ENCODE assay signal across 8 mouse cellular contexts in genomic region chr8:84705960-84706359, GRCm38 (mm10). TPM values are rescaled to one million over a fixed set of nuclear protein-coding genes. Genes with fewer than 3 reads are reported as not detected.
DNase-seq lines count a peak whose midpoint lies in the region; ATAC-seq and TF ChIP-seq lines count a peak whose summit lies in the region.
"Had no signal": no experiment of that assay in that cellular context is flagged by ENCODE, and none has a peak within 500 bp of the region (broad histone marks: within the 10 kb centered on the region; RNA-seq: fewer than 3 reads in every experiment).

No protein-coding gene starts in this region.

- TF ChIP-seq EP300 in stomach, postnatal 0 days (optimal IDR thresholded peaks at IDR 0.05), result no peak

- peak overlapping the region; percentile 91 for H3K4me3 ChIP-seq in megakaryocyte, embryonic 14.5 days (replicated peaks)
- H3K4me3 ChIP-seq in forebrain, embryonic 16.5 days (replicated peaks; ENCODE audit: low read length), result peak overlapping the region; percentile 34
- H3K4me3 ChIP-seq in liver, embryonic 11.5 days (ENCODE audit: low read depth, low read length), result peak overlapping the region; percentile 66
- peak overlapping the region; percentile 35 for H3K4me3 ChIP-seq in stomach, postnatal 0 days (ENCODE audit: low read depth, low read length)

- H3K4me1 ChIP-seq in megakaryocyte, embryonic 14.5 days, result peaks cover 73% of the 10 kb centered on the region
- peaks cover 68% of the 10 kb centered on the region for H3K4me1 ChIP-seq in forebrain, embryonic 16.5 days (replicated peaks; ENCODE audit: control insufficient read depth, insufficient read depth, low read length)
- peaks cover 59% of the 10 kb centered on the region for H3K4me1 ChIP-seq in liver, embryonic 11.5 days (replicated peaks; ENCODE audit: control insufficient read depth, insufficient read depth, low read length)
- H3K4me1 ChIP-seq in stomach, postnatal 0 days (replicated peaks; ENCODE audit: control insufficient read depth, insufficient read depth), result peaks cover 2% of the 10 kb centered on the region; the same call in 1 of the 2 replicates

- H3K9me3 ChIP-seq in megakaryocyte, embryonic 14.5 days, result no peaks in the 10 kb centered on the region
- H3K9me3 ChIP-seq in forebrain, embryonic 16.5 days (ENCODE audit: control insufficient read depth, low read length), result no peaks in the 10 kb centered on the region
- H3K9me3 ChIP-seq in liver, embryonic 11.5 days (ENCODE audit: control insufficient read depth, low read length), result no peaks in the 10 kb centered on the region
- H3K9me3 ChIP-seq in stomach, postnatal 0 days (ENCODE audit: control insufficient read depth, low read length), result no peaks in the 10 kb centered on the region

- H3K27ac ChIP-seq in forebrain, embryonic 16.5 days (ENCODE audit: low read length), result peak overlapping the region; percentile 87
- H3K27ac ChIP-seq in liver, embryonic 11.5 days (ENCODE audit: low read depth, low read length), result peak overlapping the region; percentile 94
- no peak overlapping the region for H3K27ac ChIP-seq in stomach, postnatal 0 days (replicated peaks)

- 7% methylated on average over 12 of the region's 12 CpGs for WGBS in forebrain, embryonic 16.5 days
- under 1% methylated on average over 12 of the region's 12 CpGs for WGBS in liver, embryonic 11.5 days
- 50% methylated on average over 12 of the region's 12 CpGs for WGBS in stomach, postnatal 0 days

- no peaks in the 10 kb centered on the region for H3K27me3 ChIP-seq in megakaryocyte, embryonic 14.5 days (replicated peaks)
- peaks cover 32% of the 10 kb centered on the region for H3K27me3 ChIP-seq in forebrain, embryonic 16.5 days (replicated peaks; ENCODE audit: control insufficient read depth, insufficient read depth, low read length)
- H3K27me3 ChIP-seq in liver, embryonic 11.5 days (replicated peaks; ENCODE audit: control insufficient read depth, insufficient read depth, low read length), result peaks cover 41% of the 10 kb centered on the region
- H3K27me3 ChIP-seq in stomach, postnatal 0 days (ENCODE audit: control insufficient read depth, insufficient read depth, low read length), result no peaks in the 10 kb centered on the region

- H3K36me3 ChIP-seq in megakaryocyte, embryonic 14.5 days (replicated peaks; ENCODE audit: low read length), result peaks cover 39% of the 10 kb centered on the region
- no peaks in the 10 kb centered on the region for H3K36me3 ChIP-seq in forebrain, embryonic 16.5 days (ENCODE audit: control insufficient read depth, insufficient read depth)
- H3K36me3 ChIP-seq in liver, embryonic 11.5 days (ENCODE audit: control insufficient read depth, insufficient read depth, low read length), result peaks cover 3% of the 10 kb centered on the region; the same call in 1 of the 2 replicates
- H3K36me3 ChIP-seq in stomach, postnatal 0 days (ENCODE audit: control insufficient read depth, insufficient read depth, low read length), result 0 out of 2 replicates have a peak, but pooled peaks cover 2% of the 10 kb centered on the region

- H3K4me2 ChIP-seq in forebrain, embryonic 16.5 days (ENCODE audit: low read length), result peak overlapping the region; percentile 56
- peak overlapping the region; percentile 74 for H3K4me2 ChIP-seq in liver, embryonic 11.5 days
- H3K4me2 ChIP-seq in stomach, postnatal 0 days (replicated peaks; ENCODE audit: low read depth), result peak overlapping the region; percentile 60

- peak overlapping the region; percentile 63 for H3K9ac ChIP-seq in forebrain, embryonic 16.5 days (replicated peaks; ENCODE audit: low read depth, low read length)
- peak overlapping the region; percentile 94 for H3K9ac ChIP-seq in liver, embryonic 11.5 days (ENCODE audit: low read depth, low read length)
- peak overlapping the region; percentile 50; the same call in 1 of the 2 replicates for H3K9ac ChIP-seq in stomach, postnatal 0 days (ENCODE audit: low read length)

- TF ChIP-seq CTCF in stomach, postnatal 0 days (IDR thresholded peaks at IDR 0.05; ENCODE audit: low read depth), result no peak

- DNase-seq in liver, embryonic 11.5 days (ENCODE audit: low spot score), result no peak
- no peak for DNase-seq in stomach, postnatal 0 days (ENCODE audit: low spot score)
- no peak for DNase-seq in kidney, adult 8-10 months
- DNase-seq in layer of hippocampus, postnatal 14 days (ENCODE audit: low spot score in 2 of 2), result no peak

- ATAC-seq in megakaryocyte, adult 5-6 weeks (ENCODE audit: poor library complexity, severe bottlenecking), result no peak
- no peak for ATAC-seq in forebrain, embryonic 16.5 days
- ATAC-seq in liver, embryonic 11.5 days (replicated peaks; ENCODE audit: low FRiP score), result no peak
- no peak for ATAC-seq in stomach, postnatal 0 days (ENCODE audit: low FRiP score, low TSS enrichment)
- ATAC-seq: activated CD4-positive, CD25-positive, alpha-beta regulatory T cell, adult 4 months had no signal

RNA-seq across cellular contexts. Expression of gene Lyl1, which starts 4.7 kb away (rescaled TPM):
- polyA plus RNA-seq in megakaryocyte, embryonic 14.5 days (2012; ENCODE audit: insufficient read depth, low replicate concordance), result 347 and 510 TPM in 2 replicates
- 69.0 and 69.9 TPM in 2 replicates for total RNA-seq in megakaryocyte, adult 5-6 weeks (2015)
- 60.3 and 62.0 TPM in 2 replicates for total RNA-seq in megakaryocyte, adult 5-6 weeks (2017)
- polyA plus RNA-seq in forebrain, embryonic 16.5 days (2015; fragmentation: Nextera tagmentation; extraction: Ambion mirVana), result 2.6 and 2.9 TPM in 2 replicates
- 67.9 and 68.6 TPM in 2 replicates for polyA plus RNA-seq in liver, embryonic 11.5 days (2014; fragmentation: Nextera tagmentation; extraction: Ambion mirVana)
- 4.0 and 4.3 TPM in 2 replicates for polyA plus RNA-seq in stomach, postnatal 0 days (2015; fragmentation: Nextera tagmentation; extraction: Ambion mirVana)
- 1 to 10 TPM; 3.4 to 4.2 TPM for total RNA-seq in layer of hippocampus, postnatal 14 days (2021)

RNA-seq across cellular contexts. Expression of gene G430095P16Rik, which starts 16.8 kb away (rescaled TPM):
- polyA plus RNA-seq in megakaryocyte, embryonic 14.5 days (2012; ENCODE audit: insufficient read depth, low replicate concordance), result 2.7 and 19.7 TPM in 2 replicates
- total RNA-seq in megakaryocyte, adult 5-6 weeks (2015), result 40.4 and 45.2 TPM in 2 replicates
- total RNA-seq in megakaryocyte, adult 5-6 weeks (2017), result 20.6 and 25.5 TPM in 2 replicates
- polyA plus RNA-seq in forebrain, embryonic 16.5 days (2015; fragmentation: Nextera tagmentation; extraction: Ambion mirVana), result 2.0 and 2.2 TPM in 2 replicates
- 11.8 and 12.3 TPM in 2 replicates for polyA plus RNA-seq in liver, embryonic 11.5 days (2014; fragmentation: Nextera tagmentation; extraction: Ambion mirVana)
- polyA plus RNA-seq in stomach, postnatal 0 days (2015; fragmentation: Nextera tagmentation; extraction: Ambion mirVana), result 1.7 and 2.0 TPM in 2 replicates
- total RNA-seq in layer of hippocampus, postnatal 14 days (2021), result not detected

RNA-seq across cellular contexts. Expression of gene Nacc1, which starts 18.3 kb away (rescaled TPM):
- polyA plus RNA-seq in megakaryocyte, embryonic 14.5 days (2012; ENCODE audit: insufficient read depth, low replicate concordance), result 144 and 266 TPM in 2 replicates
- 42.8 and 43.0 TPM in 2 replicates for total RNA-seq in megakaryocyte, adult 5-6 weeks (2015)
- total RNA-seq in megakaryocyte, adult 5-6 weeks (2017), result 31.8 and 36.8 TPM in 2 replicates
- polyA plus RNA-seq in forebrain, embryonic 16.5 days (2015; fragmentation: Nextera tagmentation; extraction: Ambion mirVana), result 15.5 and 15.7 TPM in 2 replicates
- 23.0 and 25.2 TPM in 2 replicates for polyA plus RNA-seq in liver, embryonic 11.5 days (2014; fragmentation: Nextera tagmentation; extraction: Ambion mirVana)
- polyA plus RNA-seq in stomach, postnatal 0 days (2015; fragmentation: Nextera tagmentation; extraction: Ambion mirVana), result 6.8 and 8.3 TPM in 2 replicates
- total RNA-seq in layer of hippocampus, postnatal 14 days (2021), result 10 to 100 TPM; 84.0 to 85.6 TPM

RNA-seq across cellular contexts. Expression of gene Trmt1, which starts 19.9 kb away (rescaled TPM):
- 107 and 120 TPM in 2 replicates for polyA plus RNA-seq in megakaryocyte, embryonic 14.5 days (2012; ENCODE audit: insufficient read depth, low replicate concordance)
- total RNA-seq in megakaryocyte, adult 5-6 weeks (2015), result 29.5 and 35.9 TPM in 2 replicates
- 37.6 and 40.4 TPM in 2 replicates for total RNA-seq in megakaryocyte, adult 5-6 weeks (2017)
- polyA plus RNA-seq in forebrain, embryonic 16.5 days (2015; fragmentation: Nextera tagmentation; extraction: Ambion mirVana), result 63.4 and 73.3 TPM in 2 replicates
- polyA plus RNA-seq in liver, embryonic 11.5 days (2014; fragmentation: Nextera tagmentation; extraction: Ambion mirVana), result 94.1 and 95.6 TPM in 2 replicates
- 45.1 and 49.9 TPM in 2 replicates for polyA plus RNA-seq in stomach, postnatal 0 days (2015; fragmentation: Nextera tagmentation; extraction: Ambion mirVana)
- total RNA-seq in layer of hippocampus, postnatal 14 days (2021), result 10 to 100 TPM; 82.9 to 97.3 TPM

RNA-seq across cellular contexts. Expression of gene Ier2, which starts 43.3 kb away (rescaled TPM):
- 106 and 333 TPM in 2 replicates for polyA plus RNA-seq in megakaryocyte, embryonic 14.5 days (2012; ENCODE audit: insufficient read depth, low replicate concordance)
- total RNA-seq in megakaryocyte, adult 5-6 weeks (2015), result 86.1 and 87.5 TPM in 2 replicates
- 62.7 and 65.3 TPM in 2 replicates for total RNA-seq in megakaryocyte, adult 5-6 weeks (2017)
- polyA plus RNA-seq in forebrain, embryonic 16.5 days (2015; fragmentation: Nextera tagmentation; extraction: Ambion mirVana), result 22.5 and 25.5 TPM in 2 replicates
- polyA plus RNA-seq in liver, embryonic 11.5 days (2014; fragmentation: Nextera tagmentation; extraction: Ambion mirVana), result 46.5 and 50.1 TPM in 2 replicates
- polyA plus RNA-seq in stomach, postnatal 0 days (2015; fragmentation: Nextera tagmentation; extraction: Ambion mirVana), result 82.8 and 86.6 TPM in 2 replicates
- 10 to 100 TPM in 1 of 2 experiments, 1 to 10 TPM in 1; 9.5 to 12.5 TPM for total RNA-seq in layer of hippocampus, postnatal 14 days (2021)

Comparison
In these comparisons a context has a peak if more than half of its experiments do, and no peak if none do; other contexts are left out.
1. H3K4me3 ChIP-seq: peak in every context shown above with its lines; median percentile 91 in megakaryocyte, embryonic 14.5 days; 66 in liver, embryonic 11.5 days; 35 in stomach, postnatal 0 days; 34 in forebrain, embryonic 16.5 days.
2. RNA of gene Lyl1, which starts 4.7 kb away (polyA plus RNA-seq): 347 to 510 TPM in megakaryocyte, embryonic 14.5 days and 67.9 to 68.6 TPM in liver, embryonic 11.5 days; 4.0 to 4.3 TPM in stomach, postnatal 0 days and 2.6 to 2.9 TPM in forebrain, embryonic 16.5 days; every median in the first group is over 10 times any median in the second.
3. Peak in every context shown above with its lines, with median percentiles within 50 percentile points of each other: H3K4me2 ChIP-seq and H3K9ac ChIP-seq.